Mouse (Mus musculus) heart, postnatal 4 days (tissue): ENCODE data around the gene Herc1. TPM values are rescaled to one million over a fixed set of nuclear protein-coding genes. Genes with fewer than 3 reads are reported as not detected.

Source experiments
- DNase-seq: peaks from one replicate; pipeline ENCODE4 v3.0.0; 2021
- total RNA-seq, 2 experiments: library from RNA; stranded (reverse); gene quantifications; 2 replicates each; pipeline ENCODE4 v1.2.3; 2021

Herc1 gene
- total RNA-seq: 10 to 100 TPM; 48.0 to 48.5 TPM

GRCm38 (mm10) chr9:66349860-66350787, at the start of gene Herc1:
Herc1 (plus strand) TSS chr9:66350450.
- peak; percentile 98 for DNase-seq

GRCm38 (mm10) chr9:66304320-66305090, 45.7 kb upstream of the Herc1 start:
- DNase-seq: no peak

GRCm38 (mm10) chr9:66305121-66306112, 44.8 kb upstream of the Herc1 start:
- DNase-seq: no peak

GRCm38 (mm10) chr9:66306414-66306813, 43.8 kb upstream of the Herc1 start:
- DNase-seq: no peak

- peak; percentile 71 for DNase-seq
Measured at GRCm38 (mm10) chr9:66307341-66307740, 42.9 kb upstream of the Herc1 start.

GRCm38 (mm10) chr9:66308741-66309140, 41.5 kb upstream of the Herc1 start:
- no peak for DNase-seq

- DNase-seq: no peak
Measured at GRCm38 (mm10) chr9:66311458-66311857, 38.8 kb upstream of the Herc1 start.

GRCm38 (mm10) chr9:66316603-66317002, 33.6 kb upstream of the Herc1 start:
- DNase-seq: no peak

- DNase-seq: peak; percentile 17
Measured at GRCm38 (mm10) chr9:66322010-66322931, 28.0 kb upstream of the Herc1 start.

- no peak for DNase-seq
Measured at GRCm38 (mm10) chr9:66326879-66327278, 23.4 kb upstream of the Herc1 start.

GRCm38 (mm10) chr9:66329474-66329873, 20.8 kb upstream of the Herc1 start:
- no peak for DNase-seq

GRCm38 (mm10) chr9:66330437-66330836, 19.8 kb upstream of the Herc1 start:
- DNase-seq: no peak

GRCm38 (mm10) chr9:66331548-66331947, 18.7 kb upstream of the Herc1 start:
- DNase-seq: no peak

- DNase-seq: no peak
Measured at GRCm38 (mm10) chr9:66332393-66332792, 17.9 kb upstream of the Herc1 start.

- DNase-seq: no peak
Measured at GRCm38 (mm10) chr9:66337280-66337679, 13.0 kb upstream of the Herc1 start.

- no peak for DNase-seq
Measured at GRCm38 (mm10) chr9:66338005-66338782, 12.1 kb upstream of the Herc1 start.

- no peak for DNase-seq
Measured at GRCm38 (mm10) chr9:66339714-66340113, 10.5 kb upstream of the Herc1 start.

- no peak for DNase-seq
Measured at GRCm38 (mm10) chr9:66340394-66341094, 9.7 kb upstream of the Herc1 start.

GRCm38 (mm10) chr9:66347405-66348035, 2.7 kb upstream of the Herc1 start:
- no peak for DNase-seq
